Mouse (Mus musculus) limb, embryonic 11.5 days (tissue): ENCODE measurements at regions not wholly inside any gene's neighbourhood (a gene's known extent, or its start where the extent isn't known, plus 50 kb on each side); places are given as distances from the start of the nearest gene placed in this dataset.

ENCODE experiments used
- ATAC-seq: fragments of 200-750 bp; cut with Nextera tagmentation; 2 replicates; pipeline ENCODE4 v1.8.0; 2017; ENCODE audit warnings: low read depth; ENCODE audit not compliant: insufficient number of reproducible peaks, low FRiP score, low TSS enrichment
- DNase-seq: peaks from one replicate; pipeline ENCODE4 v3.0.0-alpha.2; 2015; ENCODE audit warnings: low spot score
- H3K27ac ChIP-seq: fragments of 300-500 bp; sonication (generic); replicated peaks from 2 replicates; pipeline ENCODE4 v1.5.1; 2014; ENCODE audit warnings: low read depth, mild to moderate bottlenecking, low read length
- H3K27me3 ChIP-seq: fragments of 300-500 bp; sonication (generic); 2 replicates; pipeline ENCODE4 v1.6.1; 2014; ENCODE audit warnings: mild to moderate bottlenecking, low read length, mixed read lengths; ENCODE audit not compliant: control insufficient read depth, insufficient read depth
- H3K36me3 ChIP-seq: fragments of 300-500 bp; sonication (generic); 2 replicates; pipeline ENCODE4 v1.6.1; 2014; ENCODE audit warnings: mild to moderate bottlenecking, low read length, moderate library complexity, mixed read lengths; ENCODE audit not compliant: control insufficient read depth, insufficient read depth
- H3K4me1 ChIP-seq: fragments of 300-500 bp; sonication (generic); 2 replicates; pipeline ENCODE4 v1.6.1; 2014; ENCODE audit warnings: low read length, mixed read lengths; ENCODE audit not compliant: control insufficient read depth, insufficient read depth
- H3K4me2 ChIP-seq: fragments of 300-500 bp; sonication (generic); 2 replicates; pipeline ENCODE4 v1.6.1; 2014; ENCODE audit warnings: low read depth, mild to moderate bottlenecking, moderate library complexity; ENCODE audit not compliant: severe bottlenecking
- H3K4me3 ChIP-seq: fragments of 300-500 bp; sonication (generic); 2 replicates; pipeline ENCODE4 v1.5.1; 2014; ENCODE audit warnings: low read depth, low read length
- H3K9ac ChIP-seq: fragments of 300-500 bp; sonication (generic); 2 replicates; pipeline ENCODE4 v1.6.1; 2014; ENCODE audit warnings: mild to moderate bottlenecking, low read length
- H3K9me3 ChIP-seq: fragments of 300-500 bp; sonication (generic); 2 replicates; pipeline ENCODE4 v1.6.1; 2016; ENCODE audit warnings: low read length; ENCODE audit not compliant: control insufficient read depth
- WGBS: fragments of 180-500 bp; shearing (Covaris S2); extraction: QIAGEN DNeasy Blood & Tissue Kit; methylation state at CpG from one replicate; pipeline ENCODE4 v1.1.7; 2014; 5-methylcytosine and 5-hydroxymethylcytosine counted together

DNA sequence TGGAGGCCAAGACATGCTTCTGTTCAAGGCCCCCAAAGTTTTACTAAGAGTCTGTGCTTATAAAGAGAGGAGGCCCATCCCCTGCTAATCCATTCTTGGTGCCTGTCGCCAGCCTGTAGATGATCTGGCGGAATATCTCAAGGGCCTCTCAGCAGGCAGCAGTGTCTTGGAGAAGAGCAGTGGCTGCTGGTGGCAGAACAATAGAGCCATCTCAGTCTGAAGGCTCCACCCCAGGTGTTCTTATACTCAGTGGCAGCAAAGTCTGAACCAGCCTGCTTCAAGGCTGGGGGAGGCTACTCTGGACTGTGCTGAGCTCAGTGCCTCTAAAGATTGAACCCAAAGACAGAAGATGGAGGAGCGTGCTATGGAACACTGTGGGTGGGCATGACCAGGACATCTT lies 168.5 kb downstream of the Cdh26 start:
- ATAC-seq = no peak
- Histone ChIP-seq H3K4me1 (0 out of 2 replicates have a peak, but pooled peaks cover 3% of the 10 kb centered on the region), H3K9ac (no peak overlapping the region), H3K4me3 (no peak overlapping the region), H3K36me3 (no peaks in the 10 kb centered on the region), H3K9me3 (no peaks in the 10 kb centered on the region), H3K27ac (no peak overlapping the region), H3K4me2 (no peak overlapping the region), H3K27me3 (no peaks in the 10 kb centered on the region)
- 95% methylated on average over 3 of the region's 3 CpGs for WGBS
- no peak for DNase-seq

- Histone ChIP-seq H3K4me3 (no peak overlapping the region), H3K4me2 (no peak overlapping the region), H3K27me3 (no peaks in the 10 kb centered on the region), H3K9me3 (no peaks in the 10 kb centered on the region), H3K36me3 (no peaks in the 10 kb centered on the region), H3K9ac (no peak overlapping the region), H3K4me1 (no peaks in the 10 kb centered on the region), H3K27ac (no peak overlapping the region)
- ATAC-seq (no peak), DNase-seq (no peak)
- 88% methylated on average over 2 of the region's 2 CpGs for WGBS
These were observed 173.1 kb downstream of the Cdh26 start for GRCm38 (mm10) chr2:178603443-178603842.

DNA sequence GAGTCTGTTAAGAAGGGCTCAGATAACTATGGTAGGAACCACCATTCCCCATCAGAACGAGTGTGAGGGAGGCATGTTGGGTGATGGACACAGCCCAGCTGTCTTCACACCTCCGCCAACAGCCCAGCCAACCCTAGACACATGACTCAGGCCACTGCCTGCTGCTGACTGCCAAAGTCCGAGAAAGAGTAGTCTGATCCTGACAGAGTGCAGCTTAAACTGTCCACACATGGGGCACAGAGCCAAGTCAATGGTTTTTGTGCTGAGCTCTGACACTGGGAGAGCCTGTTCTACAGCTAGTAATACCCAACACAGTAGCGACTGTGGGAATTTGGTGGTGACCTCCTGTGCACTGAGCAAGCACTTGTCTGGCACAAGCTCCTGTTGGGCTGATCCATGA lies 176.4 kb downstream of the Cdh26 start:
- ATAC-seq (peak; percentile 28; the same call in 1 of the 2 replicates), DNase-seq (no peak)
- no peaks in the 10 kb centered on the region for H3K9me3 ChIP-seq
- H3K4me2 ChIP-seq = no peak overlapping the region
- H3K36me3 ChIP-seq = no peaks in the 10 kb centered on the region
- WGBS = 67% methylated on average over 4 of the region's 4 CpGs
- H3K9ac ChIP-seq = no peak overlapping the region
- no peak overlapping the region for H3K27ac ChIP-seq
- no peak overlapping the region for H3K4me3 ChIP-seq
- no peaks in the 10 kb centered on the region; the same call in 1 of the 2 replicates for H3K4me1 ChIP-seq
- no peaks in the 10 kb centered on the region for H3K27me3 ChIP-seq

DNA sequence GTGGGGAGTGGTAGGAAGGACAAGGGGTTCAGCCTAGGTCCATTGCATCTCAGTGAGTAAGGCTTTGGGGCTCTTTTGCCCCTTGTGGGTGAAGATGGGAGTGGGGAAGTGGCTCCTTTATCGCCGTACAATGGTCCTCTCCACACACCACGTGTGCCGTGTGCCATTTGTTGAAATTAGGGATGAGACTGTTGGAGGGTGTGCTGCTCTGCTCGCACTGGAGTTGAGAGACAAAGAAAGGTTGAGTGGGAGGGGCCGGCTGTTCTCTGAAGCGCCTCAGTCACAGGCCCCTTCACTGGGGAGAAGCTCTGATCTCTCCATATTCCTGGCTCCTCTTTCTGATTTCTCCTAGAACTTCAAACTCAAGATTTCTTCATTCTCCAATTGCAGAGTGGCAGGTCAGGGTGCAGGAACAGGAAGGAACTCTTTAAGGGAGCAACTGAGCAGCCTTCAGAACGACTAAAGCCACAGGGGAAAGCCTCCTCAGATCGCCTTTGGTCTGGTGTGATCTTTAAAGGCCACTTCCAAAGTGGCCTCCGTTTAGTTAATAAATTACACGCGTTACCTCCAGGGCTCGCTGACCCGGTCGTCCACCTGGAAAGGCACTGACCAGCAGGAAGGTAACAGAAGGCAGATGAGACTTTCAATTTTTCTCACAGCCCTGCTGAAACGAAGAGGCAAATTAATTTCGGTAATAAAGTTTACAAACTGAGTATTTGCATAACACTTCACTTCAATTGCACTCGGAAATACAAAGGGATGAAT lies 180.1 kb downstream of the Cdh26 start:
- Histone ChIP-seq H3K4me2 (no peak overlapping the region), H3K4me3 (no peak overlapping the region), H3K9me3 (no peaks in the 10 kb centered on the region), H3K4me1 (no peaks in the 10 kb centered on the region; the same call in 1 of the 2 replicates), H3K36me3 (no peaks in the 10 kb centered on the region), H3K27me3 (no peaks in the 10 kb centered on the region), H3K9ac (no peak overlapping the region), H3K27ac (no peak overlapping the region)
- WGBS = 47% methylated on average over 18 of the region's 18 CpGs
- ATAC-seq (no peak), DNase-seq (no peak)

DNA sequence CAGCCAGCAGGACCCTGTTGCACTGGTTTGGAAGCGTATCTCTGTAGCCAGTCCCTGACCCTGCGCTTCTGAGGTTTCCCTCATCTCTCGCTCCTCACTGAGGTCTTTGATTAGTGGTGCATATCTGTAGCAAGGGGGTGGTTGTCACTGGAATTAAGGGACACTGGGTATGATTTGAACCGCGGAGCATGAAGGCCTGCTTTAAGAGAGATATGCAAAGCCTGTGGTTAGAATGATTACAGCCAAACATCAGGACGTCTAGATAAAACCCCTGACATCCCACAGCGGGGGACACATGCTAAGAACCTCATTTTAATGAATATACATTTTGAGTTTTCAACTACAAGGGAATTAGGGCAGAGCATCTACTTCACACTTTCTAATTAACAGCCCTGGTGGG lies 184.4 kb downstream of the Cdh26 start:
- H3K27me3 ChIP-seq = no peaks in the 10 kb centered on the region
- H3K27ac ChIP-seq = no peak overlapping the region
- no peak overlapping the region for H3K9ac ChIP-seq
- WGBS = 72% methylated on average over 7 of the region's 7 CpGs
- DNase-seq = no peak
- no peaks in the 10 kb centered on the region; the same call in 1 of the 2 replicates for H3K4me1 ChIP-seq
- H3K36me3 ChIP-seq = no peaks in the 10 kb centered on the region
- no peak overlapping the region for H3K4me2 ChIP-seq
- ATAC-seq = no peak
- no peaks in the 10 kb centered on the region for H3K9me3 ChIP-seq
- no peak overlapping the region for H3K4me3 ChIP-seq

DNA sequence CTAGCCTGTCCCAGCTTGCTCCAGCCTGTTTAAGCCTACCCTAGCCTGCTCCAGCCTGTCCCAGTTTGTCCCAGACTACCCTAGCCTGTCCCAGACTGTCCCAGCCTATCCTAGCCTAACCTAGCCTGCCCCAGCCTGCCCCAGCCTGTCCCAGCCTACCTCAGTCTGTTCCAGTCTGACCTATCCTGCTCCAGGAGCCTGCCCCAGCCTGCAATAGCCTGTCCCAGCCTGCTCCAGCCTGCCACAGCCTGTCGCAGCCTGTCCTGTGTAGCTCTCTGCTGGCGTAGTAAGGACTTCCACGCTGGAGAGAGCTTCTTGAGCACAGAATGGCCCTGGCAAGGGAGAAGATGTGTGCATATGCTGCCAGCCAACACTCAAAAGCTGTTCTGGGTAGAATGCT lies 192.5 kb downstream of the Cdh26 start:
- no peaks in the 10 kb centered on the region for H3K4me1 ChIP-seq
- no peak overlapping the region for H3K4me3 ChIP-seq
- peak; percentile 41 for DNase-seq
- 57% methylated on average over 3 of the region's 3 CpGs for WGBS
- no peak overlapping the region for H3K4me2 ChIP-seq
- no peak for ATAC-seq
- no peak overlapping the region for H3K27ac ChIP-seq
- no peaks in the 10 kb centered on the region for H3K9me3 ChIP-seq
- H3K36me3 ChIP-seq = no peaks in the 10 kb centered on the region
- H3K27me3 ChIP-seq = no peaks in the 10 kb centered on the region
- no peak overlapping the region for H3K9ac ChIP-seq

DNA sequence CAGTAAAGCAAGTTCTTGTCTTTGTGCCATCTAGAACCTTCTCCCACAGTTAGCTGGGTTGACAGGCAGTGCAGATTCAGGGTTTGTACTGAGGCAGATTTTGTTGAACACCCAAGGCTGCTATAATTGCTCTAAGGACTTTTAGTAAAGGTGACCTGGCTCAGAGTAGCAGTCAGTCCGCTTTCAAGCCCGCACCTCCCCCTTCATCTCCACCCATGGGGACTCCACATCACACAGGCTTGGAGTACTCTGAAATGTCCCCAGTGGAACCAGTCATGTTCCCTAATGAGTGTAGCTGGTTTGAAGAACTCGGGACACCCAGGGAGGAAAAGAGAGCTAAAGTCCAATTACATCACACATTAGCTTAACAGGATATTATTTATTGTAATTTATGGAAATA lies 194.1 kb downstream of the Cdh26 start:
- no peaks in the 10 kb centered on the region for H3K4me1 ChIP-seq
- H3K27me3 ChIP-seq = no peaks in the 10 kb centered on the region
- H3K36me3 ChIP-seq = no peaks in the 10 kb centered on the region
- no peak overlapping the region for H3K4me3 ChIP-seq
- no peak for ATAC-seq
- H3K9ac ChIP-seq = no peak overlapping the region
- no peaks in the 10 kb centered on the region for H3K9me3 ChIP-seq
- H3K27ac ChIP-seq = no peak overlapping the region
- no peak overlapping the region for H3K4me2 ChIP-seq
- WGBS = 83% methylated on average over 3 of the region's 3 CpGs
- no peak for DNase-seq

GRCm38 (mm10) chr2:178624907-178625306 lies 194.6 kb downstream of the Cdh26 start:
- H3K36me3 ChIP-seq = no peaks in the 10 kb centered on the region
- no peaks in the 10 kb centered on the region for H3K4me1 ChIP-seq
- DNase-seq (no peak), ATAC-seq (no peak)
- no peak overlapping the region for H3K9ac ChIP-seq
- 84% methylated on average over 1 of the region's 1 CpGs for WGBS
- no peak overlapping the region for H3K4me3 ChIP-seq
- no peaks in the 10 kb centered on the region for H3K9me3 ChIP-seq
- H3K27ac ChIP-seq = no peak overlapping the region
- H3K27me3 ChIP-seq = no peaks in the 10 kb centered on the region
- no peak overlapping the region for H3K4me2 ChIP-seq

- no peak overlapping the region for H3K4me2 ChIP-seq
- ATAC-seq (0 out of 2 replicates have a peak, but pooled peaks have one; percentile 18), DNase-seq (peak; percentile 83)
- H3K27me3 ChIP-seq = no peaks in the 10 kb centered on the region
- no peak overlapping the region for H3K27ac ChIP-seq
- WGBS = 34% methylated on average over 7 of the region's 7 CpGs
- H3K4me3 ChIP-seq = no peak overlapping the region
- H3K9me3 ChIP-seq = no peaks in the 10 kb centered on the region
- H3K9ac ChIP-seq = no peak overlapping the region
- peaks cover 20% of the 10 kb centered on the region for H3K4me1 ChIP-seq
- no peaks in the 10 kb centered on the region for H3K36me3 ChIP-seq
These were observed 199.4 kb downstream of the Cdh26 start for GRCm38 (mm10) chr2:178629756-178630155.
